Mouse (Mus musculus): Measurements from ENCODE around the gene Col4a3. TPM values are rescaled to one million over a fixed set of nuclear protein-coding genes. Genes with fewer than 3 reads are reported as not detected.

Col4a3 gene
- polyA plus RNA-seq, 1 experiment from 2014 or later = 0.06 TPM

DNA sequence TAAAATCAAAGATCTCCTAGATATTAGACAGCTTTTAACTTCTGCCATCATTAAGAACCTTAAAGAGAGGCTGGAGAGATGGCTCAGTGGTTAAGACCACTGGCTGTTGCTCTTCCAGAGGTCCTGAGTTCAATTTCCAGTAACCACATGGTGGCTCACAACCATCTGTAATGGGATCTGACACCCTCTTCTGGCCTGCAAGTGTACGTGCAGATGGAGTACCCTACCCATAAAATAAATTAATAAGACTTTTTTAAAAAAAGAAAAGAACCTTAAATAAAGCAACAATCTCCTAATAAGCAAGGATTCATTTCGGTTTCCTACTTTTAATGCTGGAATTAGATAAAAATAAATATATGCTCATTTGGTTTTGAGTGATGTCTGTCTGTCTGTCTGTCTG lies 51.7 kb downstream of the Col4a3 start:
- Histone ChIP-seq H3K27me3 (no peaks in the 10 kb centered on the region), H3K4me3 (no peak overlapping the region), H3K4me1 (no peaks in the 10 kb centered on the region), H3K9ac (no peak overlapping the region), H3K27ac (no peak overlapping the region), H3K36me3 (no peaks in the 10 kb centered on the region), H3K4me2 (no peak overlapping the region), H3K9me3 (no peaks in the 10 kb centered on the region)
- ATAC-seq (ENCODE audit: insufficient number of reproducible peaks, low FRiP score, low TSS enrichment, low read depth) = no peak
- WGBS = 75% methylated on average over 2 of the region's 2 CpGs

DNA sequence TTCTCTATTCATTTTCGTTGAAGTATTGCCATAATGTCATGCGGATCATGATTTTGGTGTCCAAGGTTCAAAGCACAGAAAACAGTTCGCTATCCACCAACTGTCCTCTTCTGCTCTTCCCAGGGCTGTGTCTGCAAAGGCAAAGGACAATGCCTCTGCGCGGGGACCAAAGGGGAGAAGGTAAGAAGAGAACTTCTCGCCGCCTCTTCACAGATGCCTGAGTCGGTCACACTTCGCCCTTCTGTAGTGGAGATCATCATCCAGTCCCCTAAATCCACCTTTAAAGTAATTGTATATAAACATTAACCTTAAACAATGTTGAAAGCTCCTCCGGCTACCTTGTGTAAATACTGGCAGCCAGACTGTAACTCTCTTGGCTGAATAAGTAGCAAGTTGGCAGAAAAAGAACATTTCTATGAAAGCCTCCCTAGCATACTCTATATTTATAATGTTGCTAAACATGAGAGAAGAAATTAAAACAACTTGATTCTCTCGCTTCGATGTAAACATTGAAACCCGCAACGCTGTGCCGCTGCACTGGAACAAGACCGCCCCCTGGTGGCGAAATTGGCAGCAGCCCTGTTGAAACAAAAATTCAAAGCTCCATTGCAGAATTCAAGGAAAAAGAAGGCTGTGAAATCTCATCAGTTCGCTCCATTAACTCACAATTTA lies 54.7 kb downstream of the Col4a3 start:
- 32% methylated on average over 18 of the region's 18 CpGs for WGBS
- Histone ChIP-seq H3K27ac (no peak overlapping the region), H3K9me3 (no peaks in the 10 kb centered on the region), H3K4me3 (peak overlapping the region; percentile 25), H3K4me2 (peak overlapping the region; percentile 42), H3K4me1 (no peaks in the 10 kb centered on the region), H3K36me3 (no peaks in the 10 kb centered on the region), H3K9ac (no peak overlapping the region), H3K27me3 (no peaks in the 10 kb centered on the region)
- ATAC-seq (ENCODE audit: insufficient number of reproducible peaks, low FRiP score, low TSS enrichment, low read depth) = no peak

DNA sequence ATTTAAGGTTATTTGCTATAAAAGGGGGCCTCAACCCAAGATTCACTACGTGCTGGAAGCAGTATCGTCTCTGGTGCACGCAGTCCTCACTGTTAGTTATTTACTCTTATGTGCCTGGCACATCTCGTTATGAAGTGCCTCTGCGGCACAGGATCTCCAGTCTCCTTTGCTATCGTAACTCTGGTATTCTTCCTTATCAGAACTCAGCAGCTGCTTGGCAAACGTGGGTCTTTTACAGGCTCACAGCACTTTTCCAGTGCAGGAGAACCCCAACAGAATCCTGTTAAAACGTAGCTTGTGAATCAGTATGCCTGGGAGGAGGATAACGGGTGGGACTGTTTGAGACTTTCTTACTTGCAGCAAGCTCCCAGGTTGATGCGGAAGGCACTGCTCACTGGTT lies 61.3 kb downstream of the Col4a3 start:
- WGBS = 45% methylated on average over 10 of the region's 10 CpGs
- no peak for ATAC-seq (ENCODE audit: insufficient number of reproducible peaks, low FRiP score, low TSS enrichment, low read depth)
- H3K4me1 ChIP-seq = no peaks in the 10 kb centered on the region
- H3K27ac ChIP-seq = no peak overlapping the region
- H3K27me3 ChIP-seq = no peaks in the 10 kb centered on the region
- no peaks in the 10 kb centered on the region for H3K9me3 ChIP-seq
- H3K4me3 ChIP-seq = no peak overlapping the region
- no peaks in the 10 kb centered on the region for H3K36me3 ChIP-seq
- H3K4me2 ChIP-seq = no peak overlapping the region
- no peak overlapping the region for H3K9ac ChIP-seq

DNA sequence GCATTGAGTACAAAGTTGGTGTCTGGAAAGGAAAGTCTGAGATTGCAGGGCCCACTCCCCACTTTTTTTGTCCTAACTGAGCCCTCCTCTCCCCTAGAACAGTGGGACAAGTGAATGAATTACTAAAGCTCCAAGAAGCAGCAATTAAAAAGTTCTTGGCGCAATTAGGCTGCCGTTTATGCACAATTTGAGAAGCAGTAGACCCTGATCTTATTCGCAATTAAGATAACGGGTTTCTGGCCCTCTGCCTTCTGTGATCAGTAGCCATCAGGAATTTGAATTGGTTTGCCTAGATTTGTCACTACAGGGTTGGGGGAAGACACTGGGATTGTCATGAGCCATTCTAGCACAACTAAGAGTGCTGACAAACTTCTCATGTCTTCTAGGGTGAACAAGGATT lies 64.1 kb downstream of the Col4a3 start:
- Histone ChIP-seq H3K9ac (no peak overlapping the region), H3K4me2 (no peak overlapping the region), H3K27ac (no peak overlapping the region), H3K27me3 (no peaks in the 10 kb centered on the region), H3K4me1 (no peaks in the 10 kb centered on the region), H3K9me3 (no peaks in the 10 kb centered on the region), H3K4me3 (no peak overlapping the region), H3K36me3 (no peaks in the 10 kb centered on the region)
- no peak for ATAC-seq (ENCODE audit: insufficient number of reproducible peaks, low FRiP score, low TSS enrichment, low read depth)
- 84% methylated on average over 4 of the region's 4 CpGs for WGBS

DNA sequence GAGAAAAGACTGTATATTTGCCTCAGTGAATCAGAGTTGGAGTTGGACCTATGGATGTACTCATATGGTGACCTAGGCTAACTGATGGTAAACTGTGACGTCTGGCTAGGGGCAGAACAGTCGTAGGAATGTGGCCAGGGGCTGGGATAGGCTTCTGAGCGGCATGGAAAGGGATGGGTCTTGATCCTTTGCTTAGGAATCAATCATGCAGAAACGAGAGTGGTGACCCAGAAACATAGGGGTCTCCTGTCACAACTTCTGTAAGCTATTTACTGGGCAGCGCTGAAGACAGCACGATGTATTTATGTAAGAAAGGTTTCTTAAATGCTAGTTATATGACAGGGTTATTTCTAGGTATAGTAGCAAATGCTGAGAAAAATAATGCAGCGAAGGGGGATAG lies 67.3 kb downstream of the Col4a3 start:
- H3K27ac ChIP-seq = no peak overlapping the region
- no peak overlapping the region for H3K9ac ChIP-seq
- H3K4me3 ChIP-seq = no peak overlapping the region
- no peaks in the 10 kb centered on the region for H3K9me3 ChIP-seq
- no peak for ATAC-seq (ENCODE audit: insufficient number of reproducible peaks, low FRiP score, low TSS enrichment, low read depth)
- no peak overlapping the region for H3K4me2 ChIP-seq
- H3K27me3 ChIP-seq = no peaks in the 10 kb centered on the region
- H3K36me3 ChIP-seq = no peaks in the 10 kb centered on the region
- WGBS = 72% methylated on average over 7 of the region's 7 CpGs
- H3K4me1 ChIP-seq = no peaks in the 10 kb centered on the region

DNA sequence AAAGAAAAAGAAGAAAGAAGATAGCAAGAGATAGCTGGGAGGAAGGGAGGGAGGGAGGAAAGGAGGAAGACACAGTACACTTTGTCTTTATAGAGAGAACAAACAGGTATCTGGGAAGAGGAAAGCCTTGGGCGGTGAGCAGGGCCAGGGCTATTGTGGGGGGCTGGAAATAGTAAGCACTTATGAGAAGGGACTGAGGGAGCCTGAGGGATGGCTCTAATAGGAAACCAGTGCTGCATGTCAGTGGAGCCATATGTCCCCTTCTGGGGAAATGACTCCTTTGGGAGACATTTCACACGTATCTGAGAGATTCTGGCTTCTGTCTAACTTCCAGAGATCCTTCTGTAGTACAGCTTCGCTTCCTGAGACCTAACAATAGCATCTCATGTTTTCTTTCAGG lies 69.7 kb downstream of the Col4a3 start:
- WGBS = 64% methylated on average over 3 of the region's 3 CpGs
- H3K4me2 ChIP-seq = no peak overlapping the region
- H3K9ac ChIP-seq = no peak overlapping the region
- no peaks in the 10 kb centered on the region for H3K36me3 ChIP-seq
- no peaks in the 10 kb centered on the region for H3K9me3 ChIP-seq
- H3K4me1 ChIP-seq = no peaks in the 10 kb centered on the region
- no peak overlapping the region for H3K4me3 ChIP-seq
- no peak overlapping the region for H3K27ac ChIP-seq
- no peak for ATAC-seq (ENCODE audit: insufficient number of reproducible peaks, low FRiP score, low TSS enrichment, low read depth)
- no peaks in the 10 kb centered on the region for H3K27me3 ChIP-seq

DNA sequence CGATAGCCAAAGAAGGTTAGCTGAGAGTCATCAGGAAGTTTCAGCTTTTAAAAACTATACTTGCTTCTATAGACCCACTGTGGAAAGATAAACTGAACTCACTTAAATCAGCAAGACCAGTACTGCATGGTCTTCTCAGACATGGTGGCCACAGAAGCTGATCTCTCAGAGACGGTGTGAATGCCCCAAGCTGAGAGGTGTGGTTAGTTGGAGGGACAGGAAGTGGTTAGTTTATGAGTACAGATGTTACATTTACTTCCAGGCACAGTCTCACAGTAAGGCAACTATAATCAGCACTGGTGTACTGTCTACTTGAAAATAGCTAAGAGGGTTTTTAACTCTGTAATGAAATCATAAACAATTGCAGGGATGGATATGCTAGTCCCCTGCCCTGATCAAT lies 75.5 kb downstream of the Col4a3 start:
- Histone ChIP-seq H3K4me2 (no peak overlapping the region), H3K4me1 (no peaks in the 10 kb centered on the region), H3K9ac (no peak overlapping the region), H3K36me3 (no peaks in the 10 kb centered on the region), H3K27me3 (no peaks in the 10 kb centered on the region), H3K9me3 (no peaks in the 10 kb centered on the region), H3K4me3 (no peak overlapping the region), H3K27ac (no peak overlapping the region)
- WGBS = 62% methylated on average over 2 of the region's 2 CpGs
- ATAC-seq (ENCODE audit: insufficient number of reproducible peaks, low FRiP score, low TSS enrichment, low read depth) = no peak

DNA sequence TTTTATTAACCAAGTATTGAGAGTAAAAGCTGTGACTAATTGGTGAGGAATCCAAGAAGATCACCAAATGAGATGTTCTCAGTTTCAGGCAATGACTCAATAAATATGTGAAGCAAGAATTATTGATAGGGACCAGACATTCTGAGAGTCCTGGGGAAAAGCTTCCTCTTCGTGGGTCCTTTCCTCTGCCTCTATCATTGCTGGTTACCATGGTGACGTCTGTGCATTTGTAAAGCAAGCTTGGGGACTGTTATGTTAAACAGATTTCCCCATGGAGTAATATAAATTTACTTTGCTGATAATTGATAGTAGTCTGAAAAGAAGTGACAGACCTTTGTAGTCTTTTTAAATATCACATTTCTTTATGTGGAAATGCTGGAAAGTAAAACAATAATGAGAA lies 76.8 kb downstream of the Col4a3 start:
- no peak overlapping the region for H3K27ac ChIP-seq
- no peaks in the 10 kb centered on the region for H3K4me1 ChIP-seq
- H3K36me3 ChIP-seq = no peaks in the 10 kb centered on the region
- H3K4me3 ChIP-seq = no peak overlapping the region
- no peak overlapping the region for H3K9ac ChIP-seq
- no peak overlapping the region for H3K4me2 ChIP-seq
- H3K27me3 ChIP-seq = no peaks in the 10 kb centered on the region
- 34% methylated on average over 2 of the region's 2 CpGs for WGBS
- no peaks in the 10 kb centered on the region for H3K9me3 ChIP-seq
- ATAC-seq (ENCODE audit: insufficient number of reproducible peaks, low FRiP score, low TSS enrichment, low read depth) = no peak

DNA sequence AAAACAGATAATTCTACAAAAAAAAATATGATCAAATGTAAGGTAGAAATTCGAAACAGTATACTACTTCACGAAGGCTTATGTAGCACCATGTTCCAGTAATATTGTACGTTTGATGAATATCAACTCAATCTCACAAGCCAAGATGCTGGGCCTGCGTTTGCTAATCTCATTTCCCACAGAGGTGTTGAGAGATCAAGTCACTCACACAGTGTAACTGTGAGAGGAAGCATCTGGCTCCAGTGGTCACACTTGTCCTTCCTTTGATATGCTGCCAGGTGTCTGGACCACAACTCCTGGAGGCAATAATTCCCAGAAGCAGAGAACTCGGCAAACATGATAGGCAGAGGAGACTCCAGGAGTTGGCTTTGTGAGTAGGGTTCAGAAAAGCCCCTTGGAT lies 99.6 kb downstream of the Col4a3 start:
- Histone ChIP-seq H3K36me3 (no peaks in the 10 kb centered on the region), H3K9ac (no peak overlapping the region), H3K4me3 (no peak overlapping the region), H3K27me3 (no peaks in the 10 kb centered on the region), H3K4me1 (no peaks in the 10 kb centered on the region), H3K27ac (no peak overlapping the region), H3K4me2 (no peak overlapping the region), H3K9me3 (no peaks in the 10 kb centered on the region)
- no peak for ATAC-seq (ENCODE audit: insufficient number of reproducible peaks, low FRiP score, low TSS enrichment, low read depth)
- whole genome bisulfite sequencing = 71% methylated on average over 5 of the region's 5 CpGs

DNA sequence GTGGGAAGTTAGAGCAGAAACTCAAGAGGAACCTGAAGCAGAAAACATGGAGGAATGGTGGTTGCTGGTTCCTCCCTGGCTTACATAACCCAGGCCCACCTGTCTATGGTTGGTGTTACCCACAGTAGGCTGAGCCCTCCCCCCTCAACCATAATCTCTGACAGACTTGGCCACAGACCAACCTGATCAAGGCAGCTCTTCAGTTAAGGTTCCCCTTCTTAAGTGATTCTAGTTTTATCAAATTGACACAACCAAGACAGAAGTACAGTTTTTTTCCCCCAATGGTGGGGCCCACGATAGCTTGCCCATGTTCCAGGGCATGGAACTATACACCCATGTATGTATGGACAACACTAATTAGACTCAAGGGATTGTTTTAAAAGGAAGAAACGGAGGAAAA lies 100.1 kb downstream of the Col4a3 start:
- Histone ChIP-seq H3K9ac (no peak overlapping the region), H3K27me3 (no peaks in the 10 kb centered on the region), H3K27ac (no peak overlapping the region), H3K9me3 (no peaks in the 10 kb centered on the region), H3K4me2 (no peak overlapping the region), H3K4me3 (no peak overlapping the region), H3K36me3 (no peaks in the 10 kb centered on the region), H3K4me1 (no peaks in the 10 kb centered on the region)
- 80% methylated on average over 2 of the region's 2 CpGs for WGBS
- no peak for ATAC-seq (ENCODE audit: insufficient number of reproducible peaks, low FRiP score, low TSS enrichment, low read depth)

DNA sequence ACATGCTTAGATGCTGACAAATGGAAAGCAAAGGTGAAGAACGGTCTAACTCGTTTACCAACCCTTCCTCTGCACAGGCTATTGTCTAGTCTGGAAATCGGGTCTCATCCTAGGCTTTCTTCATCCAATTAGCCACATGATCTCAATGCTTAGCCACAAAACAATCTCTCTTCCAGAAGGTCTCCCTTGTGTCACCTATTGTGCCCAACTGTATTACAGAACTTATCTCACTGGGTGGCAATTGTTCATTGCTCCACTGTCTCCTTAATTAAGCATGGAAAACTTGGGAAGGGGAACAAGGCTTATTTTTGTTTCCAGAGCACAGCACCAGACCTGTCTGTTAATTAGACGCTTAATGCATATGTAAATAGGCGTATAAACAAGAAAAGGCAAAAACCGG lies 101.2 kb downstream of the Col4a3 start:
- WGBS = 88% methylated on average over 6 of the region's 6 CpGs
- no peak for ATAC-seq (ENCODE audit: insufficient number of reproducible peaks, low FRiP score, low TSS enrichment, low read depth)

DNA sequence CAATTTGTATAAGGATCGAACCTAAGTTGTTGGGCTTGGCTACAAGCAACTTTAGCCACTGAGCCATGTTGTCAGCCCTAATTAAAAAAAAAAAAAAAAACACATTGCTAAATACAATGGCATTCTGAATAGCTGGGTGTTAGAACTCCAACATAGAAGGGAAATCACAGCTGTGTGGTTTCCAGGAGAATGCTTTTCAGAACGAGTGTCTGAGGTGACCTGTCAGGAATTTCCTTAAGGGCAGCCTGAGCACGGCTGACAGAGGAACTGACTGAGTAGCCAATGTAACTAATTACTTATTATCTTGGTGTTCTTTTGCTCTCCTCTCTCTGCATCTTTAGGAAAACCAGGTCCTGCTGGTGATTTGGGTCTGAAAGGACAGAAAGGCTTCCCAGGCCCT lies 109.2 kb downstream of the Col4a3 start:
- no peak for ATAC-seq (ENCODE audit: insufficient number of reproducible peaks, low FRiP score, low TSS enrichment, low read depth)
- Histone ChIP-seq H3K27me3 (no peaks in the 10 kb centered on the region), H3K4me2 (no peak overlapping the region), H3K36me3 (no peaks in the 10 kb centered on the region), H3K4me1 (no peaks in the 10 kb centered on the region), H3K4me3 (no peak overlapping the region), H3K9ac (no peak overlapping the region), H3K9me3 (no peaks in the 10 kb centered on the region), H3K27ac (no peak overlapping the region)
- WGBS = 48% methylated on average over 3 of the region's 3 CpGs

More for the DNA sequence above, 101.2 kb downstream of the Col4a3 start:
- Histone ChIP-seq H3K4me2 (no peak overlapping the region), H3K9me3 (no peaks in the 10 kb centered on the region), H3K9ac (no peak overlapping the region), H3K36me3 (no peaks in the 10 kb centered on the region), H3K27ac (no peak overlapping the region), H3K27me3 (no peaks in the 10 kb centered on the region), H3K4me1 (no peaks in the 10 kb centered on the region), H3K4me3 (no peak overlapping the region)

Measured in limb, embryonic 15.5 days (tissue).